Mouse (Mus musculus): ENCODE data around the gene Zfy2. TPM values are rescaled to one million over a fixed set of nuclear protein-coding genes. Genes with fewer than 3 reads are reported as not detected.

The Zfy2 gene
- total RNA-seq (2021) = not detected
- long read RNA-seq, experiment 1 = 0 reads
- long read RNA-seq, experiment 2 = 0 reads

DNA sequence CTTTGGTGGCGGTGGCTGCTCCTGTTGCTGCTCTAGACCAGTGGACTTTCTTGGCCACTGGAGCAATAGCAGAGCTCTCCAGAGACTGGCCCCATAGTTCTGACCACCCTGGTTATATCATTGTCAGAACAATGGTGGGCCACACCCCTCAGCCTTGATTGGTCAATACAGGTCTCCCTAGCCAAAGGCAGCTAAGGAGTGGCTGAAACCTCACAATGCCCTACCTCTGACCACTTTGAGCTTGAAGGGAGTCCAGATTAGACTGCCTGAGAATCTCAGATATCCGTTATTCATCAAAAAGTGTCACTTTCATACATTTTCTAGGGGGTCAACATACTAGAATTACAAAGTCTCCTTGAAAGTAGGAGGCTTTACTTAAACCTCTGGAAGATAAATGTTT lies at the start of gene Zfy2:
TSS of gene Zfy2 (minus strand) at position 101 of the 400 bp plus-strand sequence.
- DNase-seq = no peak
